In the genomic region with DNA sequence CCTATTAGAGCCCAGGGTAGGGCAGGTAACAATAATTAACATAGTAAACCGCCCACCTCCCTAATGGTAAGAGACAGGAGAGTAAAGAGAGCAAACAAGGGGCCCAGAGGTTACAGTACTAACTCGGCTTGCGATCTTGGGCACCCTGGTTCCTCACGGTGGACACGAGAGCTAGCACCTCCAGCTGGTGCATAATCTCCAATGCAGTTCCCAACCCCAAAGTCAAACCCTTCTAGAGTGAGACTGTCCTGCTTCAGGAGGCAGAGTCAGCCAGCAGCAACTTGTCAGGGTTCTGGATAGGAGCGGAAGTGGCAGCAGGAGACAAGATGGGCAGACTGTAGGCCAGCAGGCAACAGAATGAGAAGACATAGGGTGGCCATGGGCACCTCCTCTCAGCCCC, we compare ENCODE assay signal across 9 mouse cellular contexts. TPM values are rescaled to one million over a fixed set of nuclear protein-coding genes. Genes with fewer than 3 reads are reported as not detected.
DNase-seq lines count a peak whose midpoint lies in the region; ATAC-seq and TF ChIP-seq lines count a peak whose summit lies in the region.
"Had no signal": no experiment of that assay in that cellular context is flagged by ENCODE, and none has a peak within 500 bp of the region (broad histone marks: within the 10 kb centered on the region; RNA-seq: fewer than 3 reads in every experiment).

No protein-coding gene starts in this region.

- WGBS in hindbrain, embryonic 10.5 days = 82% methylated on average over 6 of the region's 6 CpGs
- WGBS in hindbrain, embryonic 11.5 days = 82% methylated on average over 6 of the region's 6 CpGs
- 83% methylated on average over 6 of the region's 6 CpGs for WGBS in embryonic facial prominence, embryonic 12.5 days
- WGBS in liver, embryonic 13.5 days (ENCODE audit: insufficient replicate concordance) = 43% methylated on average over 6 of the region's 6 CpGs

- H3K4me1 ChIP-seq in hindbrain, embryonic 10.5 days (replicated peaks) = peaks cover 27% of the 10 kb centered on the region
- H3K4me1 ChIP-seq in hindbrain, embryonic 11.5 days (replicated peaks; ENCODE audit: control insufficient read depth, insufficient read depth, low read length) = peaks cover 5% of the 10 kb centered on the region
- peaks cover 9 to 42% of the 10 kb centered on the region in 2 experiments for H3K4me1 ChIP-seq in CH12.LX (ENCODE audit: control insufficient read depth in 1 of 2, insufficient read depth in 2 of 2)
- H3K4me1 ChIP-seq in embryonic facial prominence, embryonic 12.5 days = peaks cover 12% of the 10 kb centered on the region; the same call in 1 of the 2 replicates
- peaks cover 47% of the 10 kb centered on the region for H3K4me1 ChIP-seq in liver, embryonic 13.5 days (replicated peaks)

- in situ Hi-C loops in CH12.LX (cut with MboI; ENCODE audit: low pct_ligation_motif_present, low pct_unique_long_range_greater_than_20kb, low sequenced_read_pairs) = no loop called here

- no peak for TF ChIP-seq POLR2A in CH12.LX (IDR thresholded peaks at IDR 0.05; ENCODE audit: low read depth, low read length)

- H3K79me2 ChIP-seq in CH12.LX (replicated peaks; ENCODE audit: control insufficient read depth, extremely low read depth, insufficient read depth, poor library complexity, severe bottlenecking) = no peaks in the 10 kb centered on the region

- H3K4me2 ChIP-seq in hindbrain, embryonic 11.5 days (replicated peaks; ENCODE audit: low read depth, low read length) = no peak overlapping the region
- peak overlapping the region; percentile 41; the same call in 1 of the 2 replicates for H3K4me2 ChIP-seq in CH12.LX (ENCODE audit: insufficient read depth, low read depth, poor library complexity, severe bottlenecking)
- H3K4me2 ChIP-seq in embryonic facial prominence, embryonic 12.5 days (replicated peaks) = peak overlapping the region; percentile 95; the same call in 1 of the 2 replicates
- peak overlapping the region; percentile 77 for H3K4me2 ChIP-seq in liver, embryonic 13.5 days

- H3K4me3 ChIP-seq in hindbrain, embryonic 10.5 days = peak overlapping the region; percentile 66; the same call in 1 of the 2 replicates
- no peak overlapping the region for H3K4me3 ChIP-seq in hindbrain, embryonic 11.5 days (ENCODE audit: low read depth, low read length)
- no peak overlapping the region for H3K4me3 ChIP-seq in CH12.LX (replicated peaks in 1 of 3; ENCODE audit: low read depth in 2 of 3, low read length in 2 of 3, poor library complexity in 1 of 3)
- no peak overlapping the region; the same call in 1 of the 2 replicates for H3K4me3 ChIP-seq in embryonic facial prominence, embryonic 12.5 days
- peak overlapping the region; percentile 62; the same call in 1 of the 2 replicates for H3K4me3 ChIP-seq in liver, embryonic 13.5 days (replicated peaks)

- no peak for ATAC-seq in hindbrain, embryonic 11.5 days (ENCODE audit: low FRiP score)
- ATAC-seq in embryonic facial prominence, embryonic 12.5 days (ENCODE audit: insufficient number of reproducible peaks, insufficient read depth, low FRiP score, low TSS enrichment) = no peak
- ATAC-seq in liver, embryonic 13.5 days (ENCODE audit: low read depth) = no peak

- H3K9ac ChIP-seq in hindbrain, embryonic 11.5 days (ENCODE audit: low read depth, low read length) = no peak overlapping the region
- H3K9ac ChIP-seq in CH12.LX (ENCODE audit: insufficient read depth, low read depth) = no peak overlapping the region
- H3K9ac ChIP-seq in embryonic facial prominence, embryonic 12.5 days = no peak overlapping the region
- H3K9ac ChIP-seq in liver, embryonic 13.5 days = no peak overlapping the region

- TF ChIP-seq EP300 in CH12.LX (IDR thresholded peaks at IDR 0.05; ENCODE audit: low read length) = no peak

- H3K9me3 ChIP-seq in hindbrain, embryonic 10.5 days = no peaks in the 10 kb centered on the region
- H3K9me3 ChIP-seq in hindbrain, embryonic 11.5 days (ENCODE audit: control insufficient read depth, low read length) = no peaks in the 10 kb centered on the region
- H3K9me3 ChIP-seq in CH12.LX (replicated peaks; ENCODE audit: low read length) = no peaks in the 10 kb centered on the region
- no peaks in the 10 kb centered on the region for H3K9me3 ChIP-seq in embryonic facial prominence, embryonic 12.5 days
- no peaks in the 10 kb centered on the region for H3K9me3 ChIP-seq in liver, embryonic 13.5 days (replicated peaks)

- dilution Hi-C loops in CH12.LX (cut with MboI; ENCODE audit: extremely low pct_ligation_motif_present, extremely low pct_unique_long_range_greater_than_20kb, low sequenced_read_pairs) = no loop called here

- no peaks in the 10 kb centered on the region for H3K36me3 ChIP-seq in hindbrain, embryonic 10.5 days
- H3K36me3 ChIP-seq in hindbrain, embryonic 11.5 days (ENCODE audit: control insufficient read depth, insufficient read depth, low read length) = no peaks in the 10 kb centered on the region
- H3K36me3 ChIP-seq in CH12.LX (replicated peaks in 1 of 2; ENCODE audit: control insufficient read depth in 1 of 2, insufficient read depth in 1 of 2, low read length in 1 of 2) = peaks cover 0 to 12% of the 10 kb centered on the region in 2 experiments
- no peaks in the 10 kb centered on the region for H3K36me3 ChIP-seq in embryonic facial prominence, embryonic 12.5 days
- no peaks in the 10 kb centered on the region for H3K36me3 ChIP-seq in liver, embryonic 13.5 days

- TF ChIP-seq RAD21 in CH12.LX (IDR thresholded peaks at IDR 0.05; ENCODE audit: low read depth, low read length) = no peak; the same call in 1 of the 2 replicates

- no peak overlapping the region for H3K27ac ChIP-seq in hindbrain, embryonic 10.5 days
- H3K27ac ChIP-seq in hindbrain, embryonic 11.5 days (ENCODE audit: low read depth, low read length) = no peak overlapping the region
- no peak overlapping the region for H3K27ac ChIP-seq in CH12.LX (ENCODE audit: insufficient read depth, low read depth)
- H3K27ac ChIP-seq in embryonic facial prominence, embryonic 12.5 days = no peak overlapping the region
- H3K27ac ChIP-seq in liver, embryonic 13.5 days = no peak overlapping the region

- DNase-seq in hindbrain, embryonic 10.5 days (ENCODE audit: low spot score) = no peak
- no peak for DNase-seq in hindbrain, embryonic 11.5 days (ENCODE audit: low spot score)
- no peak for DNase-seq in CH12.LX (ENCODE audit: extremely low read depth)
- no peak for DNase-seq in liver, embryonic 13.5 days
- DNase-seq in ovary, adult 18-20 months (ENCODE audit: low spot score) = no peak
- DNase-seq in spleen, postnatal 14 days (ENCODE audit: low spot score in 2 of 2) = no peak
- DNase-seq in embryo, embryonic 11 days = no peak
- DNase-seq: cerebellum, adult 11 months had no signal

- peaks cover 50% of the 10 kb centered on the region for H3K27me3 ChIP-seq in hindbrain, embryonic 10.5 days (ENCODE audit: insufficient read depth, poor library complexity, severe bottlenecking)
- H3K27me3 ChIP-seq in hindbrain, embryonic 11.5 days (ENCODE audit: control insufficient read depth, insufficient read depth, low read length) = peaks cover 13% of the 10 kb centered on the region
- H3K27me3 ChIP-seq in CH12.LX (replicated peaks) = peaks cover 38% of the 10 kb centered on the region
- H3K27me3 ChIP-seq in embryonic facial prominence, embryonic 12.5 days = peaks cover 19% of the 10 kb centered on the region
- H3K27me3 ChIP-seq in liver, embryonic 13.5 days = peaks cover 35% of the 10 kb centered on the region

- TF ChIP-seq CTCF in CH12.LX (conservative IDR thresholded peaks at IDR 0.05 in 1 of 2, IDR thresholded peaks at IDR 0.05 in 1 of 2; ENCODE audit: low read depth in 2 of 2, low read length in 2 of 2) = peak in 1 of 2 experiments; percentile 26; a peak in 1 of 4 replicates

TF ChIP-seq in CH12.LX, 34 proteins besides CTCF, POLR2A, EP300 and RAD21:
- TF ChIP-seq E2F4 (IDR thresholded peaks at IDR 0.05; ENCODE audit: insufficient replicate concordance, low read depth, low read length) (no peak), TCF12 (IDR thresholded peaks at IDR 0.05; ENCODE audit: low read depth, low read length) (no peak), IRF4 (IDR thresholded peaks at IDR 0.05; ENCODE audit: low read depth, low read length) (no peak), MAZ (IDR thresholded peaks at IDR 0.05; ENCODE audit: low read depth, low read length) (no peak), KAT2A (IDR thresholded peaks at IDR 0.05; ENCODE audit: insufficient replicate concordance, low read length) (no peak), ZNF384 (IDR thresholded peaks at IDR 0.05; ENCODE audit: low read depth, low read length) (no peak), USF1 (IDR thresholded peaks at IDR 0.05; ENCODE audit: low read depth, low read length) (no peak), RCOR1 (conservative IDR thresholded peaks at IDR 0.05; ENCODE audit: low read depth, low read length) (no peak), JUN (IDR thresholded peaks at IDR 0.05; ENCODE audit: insufficient read depth, low read depth, low read length) (no peak), ZC3H11A (IDR thresholded peaks at IDR 0.05; ENCODE audit: low read depth, low read length) (no peak), GABPA (IDR thresholded peaks at IDR 0.05; ENCODE audit: insufficient replicate concordance, low read depth, low read length) (no peak), MXI1 (IDR thresholded peaks at IDR 0.05; ENCODE audit: low read depth, low read length) (no peak)
TF ChIP-seq in CH12.LX: peak in this region for 0.

RNA-seq across cellular contexts. Expression of a gene that starts 1.9 kb away (rescaled TPM):
- 35.9 and 39.9 TPM in 2 replicates for polyA plus RNA-seq in hindbrain, embryonic 10.5 days (2016; fragmentation: Nextera tagmentation; extraction: Ambion mirVana)
- polyA plus RNA-seq in hindbrain, embryonic 11.5 days (2014; fragmentation: Nextera tagmentation; extraction: Ambion mirVana) = 42.6 and 45.9 TPM in 2 replicates
- total RNA-seq in CH12.LX (2012; rRNA removed) (20.9 and 21.6 TPM in 2 replicates), CH12.LX (2014; rRNA removed) (12.1 and 12.3 TPM in 2 replicates)
- polyA plus RNA-seq in CH12.LX (2012; ENCODE audit: insufficient read length, low read depth) = 24.4 and 27.5 TPM in 2 replicates
- 70.5 and 72.0 TPM in 2 replicates for polyA plus RNA-seq in embryonic facial prominence, embryonic 12.5 days (2016; fragmentation: Nextera tagmentation; extraction: Ambion mirVana)
- 92.5 and 94.7 TPM in 2 replicates for polyA plus RNA-seq in liver, embryonic 13.5 days (2015; fragmentation: Nextera tagmentation; extraction: Ambion mirVana)

RNA-seq across cellular contexts. Expression of a gene that starts 53.9 kb away (rescaled TPM):
- 3.9 and 7.1 TPM in 2 replicates for polyA plus RNA-seq in hindbrain, embryonic 10.5 days (2016; fragmentation: Nextera tagmentation; extraction: Ambion mirVana)
- 10.3 and 10.7 TPM in 2 replicates for polyA plus RNA-seq in hindbrain, embryonic 11.5 days (2014; fragmentation: Nextera tagmentation; extraction: Ambion mirVana)
- not detected in 2 replicates for total RNA-seq in CH12.LX (2012; rRNA removed)
- not detected in 2 replicates for total RNA-seq in CH12.LX (2014; rRNA removed)
- polyA plus RNA-seq in CH12.LX (2012; ENCODE audit: insufficient read length, low read depth) = not detected in 2 replicates
- polyA plus RNA-seq in embryonic facial prominence, embryonic 12.5 days (2016; fragmentation: Nextera tagmentation; extraction: Ambion mirVana) = 7.4 and 7.5 TPM in 2 replicates
- polyA plus RNA-seq in liver, embryonic 13.5 days (2015; fragmentation: Nextera tagmentation; extraction: Ambion mirVana) = 12.7 and 13.3 TPM in 2 replicates

Comparison
In these comparisons a context has a peak if more than half of its experiments do, and no peak if none do; other contexts are left out.
1. H3K4me3 ChIP-seq: peak in hindbrain, embryonic 10.5 days (single experiment) and liver, embryonic 13.5 days (single experiment); none in hindbrain, embryonic 11.5 days (single experiment), CH12.LX (0 of 3) and embryonic facial prominence, embryonic 12.5 days (single experiment).